Comparison of ENCODE assay signal across 13 mouse cellular contexts in genomic region chr19:47408656-47409055, GRCm38 (mm10). TPM values are rescaled to one million over a fixed set of nuclear protein-coding genes. Genes with fewer than 3 reads are reported as not detected.
DNase-seq lines count a peak whose midpoint lies in the region; ATAC-seq and TF ChIP-seq lines count a peak whose summit lies in the region.
"Had no signal": no experiment of that assay in that cellular context is flagged by ENCODE, and none has a peak within 500 bp of the region (broad histone marks: within the 10 kb centered on the region; RNA-seq: fewer than 3 reads in every experiment).

No protein-coding gene starts in this region.

- H3K27ac ChIP-seq in hindbrain, embryonic 11.5 days (ENCODE audit: low read depth, low read length) = 0 out of 2 replicates have a peak overlapping the region, but pooled peaks have one; percentile 9
- H3K27ac ChIP-seq in hindbrain, embryonic 13.5 days = no peak overlapping the region
- 0 out of 2 replicates have a peak overlapping the region, but pooled peaks have one; percentile 28 for H3K27ac ChIP-seq in stomach, embryonic 14.5 days (ENCODE audit: low read length)
- no peak overlapping the region for H3K27ac ChIP-seq in stomach, postnatal 0 days (replicated peaks)

- DNase-seq in adrenal gland, postnatal 14 days = peak; percentile 14
- no peak for DNase-seq in adrenal gland, postnatal 36 days
- no peak for DNase-seq in hindbrain, embryonic 11.5 days (ENCODE audit: low spot score)
- no peak for DNase-seq in stomach, postnatal 0 days (ENCODE audit: low spot score)
- no peak for DNase-seq in spleen, adult 18-20 months
- DNase-seq in layer of hippocampus, adult 11-12 months (ENCODE audit: low spot score) = no peak
- DNase-seq: cerebellum, adult 11 months; lung, adult 18-20 months; thymus, adult 2 months had no signal

- no peak overlapping the region for H3K9ac ChIP-seq in hindbrain, embryonic 11.5 days (ENCODE audit: low read depth, low read length)
- no peak overlapping the region for H3K9ac ChIP-seq in hindbrain, embryonic 13.5 days
- no peak overlapping the region for H3K9ac ChIP-seq in stomach, embryonic 14.5 days (replicated peaks; ENCODE audit: low read depth, low read length)
- H3K9ac ChIP-seq in stomach, postnatal 0 days (ENCODE audit: low read length) = no peak overlapping the region

- no peaks in the 10 kb centered on the region for H3K36me3 ChIP-seq in hindbrain, embryonic 11.5 days (ENCODE audit: control insufficient read depth, insufficient read depth, low read length)
- H3K36me3 ChIP-seq in hindbrain, embryonic 13.5 days = no peaks in the 10 kb centered on the region
- no peaks in the 10 kb centered on the region for H3K36me3 ChIP-seq in stomach, embryonic 14.5 days (ENCODE audit: control insufficient read depth, insufficient read depth, low read length)
- H3K36me3 ChIP-seq in stomach, postnatal 0 days (ENCODE audit: control insufficient read depth, insufficient read depth, low read length) = no peaks in the 10 kb centered on the region

- ATAC-seq in hindbrain, embryonic 11.5 days (ENCODE audit: low FRiP score) = no peak
- ATAC-seq in hindbrain, embryonic 13.5 days (ENCODE audit: low FRiP score) = no peak
- ATAC-seq in stomach, embryonic 14.5 days (ENCODE audit: insufficient number of reproducible peaks, insufficient read depth, low FRiP score, low read depth) = no peak
- ATAC-seq in stomach, postnatal 0 days (ENCODE audit: low FRiP score, low TSS enrichment) = no peak
- ATAC-seq: forebrain, embryonic 14.5 days; Patski had no signal

- H3K27me3 ChIP-seq in hindbrain, embryonic 11.5 days (ENCODE audit: control insufficient read depth, insufficient read depth, low read length) = no peaks in the 10 kb centered on the region
- H3K27me3 ChIP-seq in hindbrain, embryonic 13.5 days = no peaks in the 10 kb centered on the region
- H3K27me3 ChIP-seq in stomach, embryonic 14.5 days (ENCODE audit: control insufficient read depth, insufficient read depth, low read length) = no peaks in the 10 kb centered on the region
- no peaks in the 10 kb centered on the region for H3K27me3 ChIP-seq in stomach, postnatal 0 days (ENCODE audit: control insufficient read depth, insufficient read depth, low read length)
- H3K27me3 ChIP-seq: Patski had no signal

- no peak for TF ChIP-seq CTCF in stomach, postnatal 0 days (IDR thresholded peaks at IDR 0.05; ENCODE audit: low read depth)

- no peak overlapping the region for H3K4me2 ChIP-seq in hindbrain, embryonic 11.5 days (replicated peaks; ENCODE audit: low read depth, low read length)
- H3K4me2 ChIP-seq in hindbrain, embryonic 13.5 days = no peak overlapping the region
- no peak overlapping the region for H3K4me2 ChIP-seq in stomach, embryonic 14.5 days (replicated peaks; ENCODE audit: low read depth, low read length)
- H3K4me2 ChIP-seq in stomach, postnatal 0 days (replicated peaks; ENCODE audit: low read depth) = no peak overlapping the region

- no peaks in the 10 kb centered on the region for H3K4me1 ChIP-seq in hindbrain, embryonic 11.5 days (replicated peaks; ENCODE audit: control insufficient read depth, insufficient read depth, low read length)
- peaks cover 13% of the 10 kb centered on the region; the same call in 1 of the 2 replicates for H3K4me1 ChIP-seq in hindbrain, embryonic 13.5 days (replicated peaks)
- H3K4me1 ChIP-seq in stomach, embryonic 14.5 days (ENCODE audit: control insufficient read depth, insufficient read depth, low read length) = peaks cover 26% of the 10 kb centered on the region
- H3K4me1 ChIP-seq in stomach, postnatal 0 days (replicated peaks; ENCODE audit: control insufficient read depth, insufficient read depth) = no peaks in the 10 kb centered on the region; the same call in 1 of the 2 replicates

- no peak overlapping the region for H3K4me3 ChIP-seq in hindbrain, embryonic 11.5 days (ENCODE audit: low read depth, low read length)
- no peak overlapping the region for H3K4me3 ChIP-seq in hindbrain, embryonic 13.5 days
- no peak overlapping the region for H3K4me3 ChIP-seq in stomach, embryonic 14.5 days (ENCODE audit: low read depth, low read length)
- no peak overlapping the region for H3K4me3 ChIP-seq in stomach, postnatal 0 days (ENCODE audit: low read depth, low read length)

- 62% methylated on average over 7 of the region's 7 CpGs for WGBS in hindbrain, embryonic 11.5 days
- 69% methylated on average over 7 of the region's 7 CpGs for WGBS in hindbrain, embryonic 13.5 days
- WGBS in stomach, embryonic 14.5 days = 71% methylated on average over 7 of the region's 7 CpGs
- 79% methylated on average over 7 of the region's 7 CpGs for WGBS in stomach, postnatal 0 days

- TF ChIP-seq EP300 in stomach, postnatal 0 days (optimal IDR thresholded peaks at IDR 0.05) = no peak

- H3K9me3 ChIP-seq in hindbrain, embryonic 11.5 days (ENCODE audit: control insufficient read depth, low read length) = no peaks in the 10 kb centered on the region
- H3K9me3 ChIP-seq in hindbrain, embryonic 13.5 days = no peaks in the 10 kb centered on the region
- no peaks in the 10 kb centered on the region for H3K9me3 ChIP-seq in stomach, embryonic 14.5 days (ENCODE audit: control insufficient read depth, low read depth, low read length)
- H3K9me3 ChIP-seq in stomach, postnatal 0 days (ENCODE audit: control insufficient read depth, low read length) = no peaks in the 10 kb centered on the region

RNA-seq across cellular contexts. Expression of gene Sh3pxd2a, which starts 55.5 kb away (rescaled TPM):
- total RNA-seq in adrenal gland, postnatal 14 days (2021) = 107 and 136 TPM in 2 replicates
- total RNA-seq in adrenal gland, postnatal 36 days (2021) = 10 to 100 TPM; 46.5 to 65.9 TPM
- polyA plus RNA-seq in hindbrain, embryonic 11.5 days (2014; fragmentation: Nextera tagmentation; extraction: Ambion mirVana) = 5.5 and 6.9 TPM in 2 replicates
- polyA plus RNA-seq in hindbrain, embryonic 13.5 days (2015; fragmentation: Nextera tagmentation; extraction: Ambion mirVana) = 2.1 and 2.5 TPM in 2 replicates
- 13.6 and 13.7 TPM in 2 replicates for polyA plus RNA-seq in stomach, embryonic 14.5 days (2014; fragmentation: Nextera tagmentation; extraction: Ambion mirVana)
- 3.7 and 4.3 TPM in 2 replicates for polyA plus RNA-seq in stomach, postnatal 0 days (2015; fragmentation: Nextera tagmentation; extraction: Ambion mirVana)

Comparison
In these comparisons a context has a peak if more than half of its experiments do, and no peak if none do; other contexts are left out.
1. H3K27ac ChIP-seq: peak in hindbrain, embryonic 11.5 days (single experiment) and stomach, embryonic 14.5 days (single experiment); none in hindbrain, embryonic 13.5 days (single experiment) and stomach, postnatal 0 days (single experiment).